Mouse (Mus musculus) lung, embryonic 16.5 days (tissue): Measurements from ENCODE around the gene Madcam1. TPM values are rescaled to one million over a fixed set of nuclear protein-coding genes. Genes with fewer than 3 reads are reported as not detected.

Source experiments
- ATAC-seq: fragments of 200-750 bp; cut with Nextera tagmentation; 2 replicates; pipeline ENCODE4 v1.8.0; 2017; ENCODE audit warnings: low read depth, mild to moderate bottlenecking, moderate library complexity
- H3K27ac ChIP-seq: fragments of 300-500 bp; sonication (generic); 2 replicates; pipeline ENCODE4 v1.5.1; 2014; ENCODE audit warnings: mild to moderate bottlenecking, control low read depth, low read length
- H3K27me3 ChIP-seq: fragments of 300-500 bp; sonication (generic); 2 replicates; pipeline ENCODE4 v1.6.1; 2014; ENCODE audit warnings: low read depth, low read length, mixed read lengths; ENCODE audit not compliant: control insufficient read depth, insufficient read depth
- H3K36me3 ChIP-seq: fragments of 300-500 bp; sonication (generic); 2 replicates; pipeline ENCODE4 v1.6.1; 2014; ENCODE audit warnings: low read length; ENCODE audit not compliant: control insufficient read depth, insufficient read depth
- H3K4me1 ChIP-seq: fragments of 300-500 bp; sonication (generic); replicated peaks from 2 replicates; pipeline ENCODE4 v1.6.1; 2014; ENCODE audit warnings: low read length, mixed read lengths; ENCODE audit not compliant: control insufficient read depth, insufficient read depth
- H3K4me2 ChIP-seq: fragments of 300-500 bp; sonication (generic); 2 replicates; pipeline ENCODE4 v1.6.1; 2014; ENCODE audit warnings: low read depth, low read length, control low read depth
- H3K4me3 ChIP-seq: fragments of 300-500 bp; sonication (generic); 2 replicates; pipeline ENCODE4 v1.5.1; 2014; ENCODE audit warnings: mild to moderate bottlenecking, low read length, control low read depth
- H3K9ac ChIP-seq: fragments of 300-500 bp; sonication (generic); 2 replicates; pipeline ENCODE4 v1.6.1; 2014; ENCODE audit warnings: low read length, control low read depth
- H3K9me3 ChIP-seq: fragments of 300-500 bp; sonication (generic); 2 replicates; pipeline ENCODE4 v1.6.1; 2016; ENCODE audit warnings: low read length; ENCODE audit not compliant: control insufficient read depth
- WGBS: fragments of 180-500 bp; shearing (Covaris S2); extraction: QIAGEN DNeasy Blood & Tissue Kit; methylation state at CpG from one replicate; pipeline ENCODE4 v1.1.7; 2014; 5-methylcytosine and 5-hydroxymethylcytosine counted together
- polyA plus RNA-seq: library from polyadenylated mRNA; unstranded; fragments of >200 nt; fragmentation: Nextera tagmentation; extraction: Ambion mirVana; gene quantifications from 2 replicates; pipeline ENCODE4 v1.2.1, GENCODE M21; 2015

Gene Madcam1
- polyA plus RNA-seq, 1 experiment from 2014 or later, result 0.69 TPM

DNA sequence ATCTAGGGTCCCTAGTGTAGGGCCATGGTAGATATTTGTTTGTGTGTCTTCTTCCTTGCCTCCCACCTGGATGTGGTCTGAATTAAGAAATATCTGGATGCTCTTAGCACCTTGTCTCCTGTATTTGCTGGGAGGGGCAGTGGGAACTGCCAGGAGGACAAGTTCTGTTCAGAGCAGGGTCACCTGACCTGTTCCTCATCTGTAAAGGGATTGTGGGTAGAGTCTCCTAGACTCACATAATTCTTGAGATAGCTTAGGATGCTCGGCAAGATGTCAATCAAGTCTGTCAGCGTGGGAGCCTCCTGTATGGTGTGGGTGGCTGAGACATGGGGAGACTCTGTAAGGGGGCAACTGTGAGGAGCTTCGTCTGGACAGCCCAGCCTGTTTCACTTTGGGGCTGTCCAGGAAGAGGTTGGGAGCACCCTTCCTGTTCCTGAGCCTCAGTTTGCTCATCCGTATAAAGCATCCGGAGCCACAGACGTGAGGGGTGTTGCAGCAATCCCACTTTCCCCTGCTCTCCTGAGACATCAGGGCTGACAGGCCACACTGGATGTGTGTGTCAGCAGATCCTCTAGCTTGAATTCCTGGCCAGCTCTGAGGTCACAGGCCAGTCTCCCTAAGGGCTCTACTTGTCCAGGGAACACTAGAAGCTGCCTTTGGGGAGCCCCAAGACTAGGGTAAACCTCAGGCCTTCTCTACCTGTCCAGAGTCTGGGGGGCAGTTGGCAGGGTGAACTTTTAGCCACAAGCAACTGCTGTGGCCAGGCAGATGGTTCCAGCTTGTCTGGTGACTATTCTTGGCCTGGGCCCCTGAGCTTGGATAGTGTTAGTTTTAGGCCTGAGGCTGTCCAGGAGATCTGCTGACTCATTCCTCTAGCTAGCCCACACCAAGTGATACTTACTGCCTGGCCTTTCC lies 19.6 kb downstream of the Madcam1 start:
- no peak for ATAC-seq
- H3K9ac ChIP-seq, result peak overlapping the region; percentile 82
- peaks cover 19% of the 10 kb centered on the region for H3K4me1 ChIP-seq
- H3K9me3 ChIP-seq, result no peaks in the 10 kb centered on the region
- no peaks in the 10 kb centered on the region for H3K27me3 ChIP-seq
- H3K27ac ChIP-seq, result no peak overlapping the region
- H3K4me2 ChIP-seq, result peak overlapping the region; percentile 90
- H3K4me3 ChIP-seq, result peak overlapping the region; percentile 85
- peaks cover 35% of the 10 kb centered on the region for H3K36me3 ChIP-seq
- 80% methylated on average over 6 of the region's 6 CpGs for WGBS

DNA sequence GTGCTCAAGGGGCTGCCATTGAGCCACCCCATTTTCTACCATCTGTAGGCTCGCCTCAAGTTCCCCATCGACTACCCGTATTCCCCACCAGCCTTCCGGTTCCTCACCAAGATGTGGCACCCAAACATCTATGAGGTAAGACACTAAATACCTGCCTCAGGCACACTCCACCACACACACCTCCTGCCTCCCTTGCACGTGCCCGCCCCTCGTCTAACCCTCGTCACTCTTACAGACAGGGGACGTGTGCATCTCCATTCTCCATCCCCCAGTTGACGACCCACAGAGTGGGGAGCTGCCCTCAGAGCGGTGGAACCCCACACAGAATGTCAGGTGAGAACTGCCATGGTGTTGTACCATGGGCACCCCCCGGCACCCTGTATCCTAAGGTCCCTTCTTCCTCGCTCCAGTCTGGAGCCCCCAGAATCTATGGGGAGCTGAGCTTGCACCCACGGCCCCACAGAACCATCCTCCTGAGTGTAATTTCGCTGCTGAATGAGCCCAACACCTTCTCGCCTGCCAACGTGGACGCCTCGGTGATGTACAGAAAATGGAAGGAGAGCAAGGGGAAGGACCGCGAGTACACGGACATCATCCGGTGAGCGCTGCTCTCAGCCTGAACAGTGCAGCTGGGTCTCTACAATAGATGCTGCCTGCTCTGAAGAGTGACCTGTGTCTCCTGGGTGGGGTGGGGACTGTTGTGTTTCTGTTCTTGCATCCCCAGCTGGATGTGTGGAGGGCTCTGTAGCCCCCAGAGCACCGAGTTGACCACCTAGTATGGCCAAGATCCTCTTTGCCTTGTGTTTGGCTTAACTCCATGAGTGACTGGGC lies 20.6 kb downstream of the Madcam1 start:
- H3K27ac ChIP-seq, result no peak overlapping the region

DNA sequence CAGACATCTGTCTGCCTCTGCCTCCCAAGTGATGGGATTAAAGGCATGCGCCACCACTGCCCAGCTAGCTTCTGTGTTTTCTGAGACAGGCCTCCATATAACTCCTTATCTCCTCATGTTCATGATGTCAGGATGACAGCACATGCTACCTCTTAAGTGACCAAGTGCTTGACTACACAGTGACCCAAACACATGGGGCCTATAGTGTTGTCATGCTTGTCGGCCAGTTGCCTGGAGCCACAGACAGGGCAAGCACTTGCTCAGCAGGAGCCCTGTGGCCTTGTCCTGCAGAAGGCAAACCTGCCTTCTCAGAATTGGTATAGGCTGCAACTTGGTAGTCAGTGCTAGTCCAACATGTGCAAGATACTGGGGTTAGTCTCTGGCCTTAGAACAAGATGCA lies 21.9 kb downstream of the Madcam1 start:
- no peak overlapping the region for H3K4me2 ChIP-seq
- no peaks in the 10 kb centered on the region for H3K9me3 ChIP-seq
- 83% methylated on average over 2 of the region's 2 CpGs for WGBS
- ATAC-seq, result no peak
- H3K36me3 ChIP-seq, result peaks cover 37% of the 10 kb centered on the region
- H3K4me1 ChIP-seq, result peaks cover 14% of the 10 kb centered on the region
- no peak overlapping the region for H3K9ac ChIP-seq
- no peaks in the 10 kb centered on the region for H3K27me3 ChIP-seq
- no peak overlapping the region for H3K4me3 ChIP-seq
- no peak overlapping the region for H3K27ac ChIP-seq

More for the DNA sequence above, 20.6 kb downstream of the Madcam1 start:
- Histone ChIP-seq H3K4me2 (no peak overlapping the region), H3K4me3 (no peak overlapping the region), H3K9ac (no peak overlapping the region), H3K4me1 (peaks cover 19% of the 10 kb centered on the region), H3K36me3 (peaks cover 37% of the 10 kb centered on the region), H3K9me3 (no peaks in the 10 kb centered on the region), H3K27me3 (no peaks in the 10 kb centered on the region)
- no peak for ATAC-seq
- 91% methylated on average over 25 of the region's 25 CpGs for WGBS

DNA sequence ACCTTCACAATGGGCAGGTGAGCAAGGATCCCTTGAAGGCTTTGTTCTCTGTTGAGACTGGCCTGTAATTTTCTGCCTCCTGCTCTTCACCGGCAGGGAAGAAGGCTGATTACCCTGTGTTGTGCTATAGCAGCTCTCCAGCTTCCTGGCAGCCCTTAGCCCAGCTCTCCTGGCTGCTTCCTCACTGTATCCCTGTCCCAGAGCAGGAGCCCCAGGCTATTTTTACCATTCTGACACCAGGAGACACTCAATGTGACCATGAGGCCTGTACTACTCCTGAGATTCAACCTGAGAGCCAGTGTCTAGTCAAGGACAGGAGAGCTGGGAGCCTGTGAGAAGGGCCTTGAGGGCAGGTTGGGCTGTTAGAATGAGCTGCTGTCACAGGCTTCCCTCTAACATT lies 22.3 kb downstream of the Madcam1 start:
- ATAC-seq, result no peak

DNA sequence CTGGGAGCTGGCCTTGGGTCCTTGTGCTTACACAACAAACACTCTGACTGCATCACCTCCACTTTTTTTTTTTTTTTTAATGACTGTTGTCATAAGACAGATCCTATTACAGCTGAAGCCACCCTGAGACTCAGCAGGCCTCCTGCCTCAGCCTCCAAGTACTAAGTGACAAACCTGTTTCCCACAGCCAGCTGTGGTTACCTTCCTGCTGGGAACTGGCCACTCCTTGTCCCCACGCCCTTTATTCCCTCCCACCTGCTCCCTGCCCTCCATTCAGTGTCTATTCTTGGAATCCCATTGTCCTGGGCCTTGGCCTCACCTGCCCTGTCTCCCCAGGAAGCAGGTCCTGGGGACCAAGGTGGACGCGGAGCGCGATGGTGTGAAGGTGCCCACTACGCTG lies 23.2 kb downstream of the Madcam1 start:
- no peak overlapping the region for H3K9ac ChIP-seq
- no peaks in the 10 kb centered on the region for H3K27me3 ChIP-seq
- no peak overlapping the region for H3K27ac ChIP-seq
- no peak overlapping the region for H3K4me3 ChIP-seq
- no peak overlapping the region for H3K4me2 ChIP-seq
- 96% methylated on average over 6 of the region's 6 CpGs for WGBS
- no peak for ATAC-seq
- H3K36me3 ChIP-seq, result peaks cover 37% of the 10 kb centered on the region
- 0 out of 2 replicates have a peak, but pooled peaks cover 4% of the 10 kb centered on the region for H3K9me3 ChIP-seq
- peaks cover 14% of the 10 kb centered on the region for H3K4me1 ChIP-seq

More for the DNA sequence above, 22.3 kb downstream of the Madcam1 start:
- no peaks in the 10 kb centered on the region for H3K27me3 ChIP-seq
- WGBS, result 91% methylated on average over 1 of the region's 1 CpGs
- peaks cover 14% of the 10 kb centered on the region for H3K4me1 ChIP-seq
- H3K9me3 ChIP-seq, result no peaks in the 10 kb centered on the region
- H3K27ac ChIP-seq, result no peak overlapping the region
- peaks cover 37% of the 10 kb centered on the region for H3K36me3 ChIP-seq
- H3K4me2 ChIP-seq, result no peak overlapping the region
- no peak overlapping the region for H3K4me3 ChIP-seq
- H3K9ac ChIP-seq, result no peak overlapping the region

DNA sequence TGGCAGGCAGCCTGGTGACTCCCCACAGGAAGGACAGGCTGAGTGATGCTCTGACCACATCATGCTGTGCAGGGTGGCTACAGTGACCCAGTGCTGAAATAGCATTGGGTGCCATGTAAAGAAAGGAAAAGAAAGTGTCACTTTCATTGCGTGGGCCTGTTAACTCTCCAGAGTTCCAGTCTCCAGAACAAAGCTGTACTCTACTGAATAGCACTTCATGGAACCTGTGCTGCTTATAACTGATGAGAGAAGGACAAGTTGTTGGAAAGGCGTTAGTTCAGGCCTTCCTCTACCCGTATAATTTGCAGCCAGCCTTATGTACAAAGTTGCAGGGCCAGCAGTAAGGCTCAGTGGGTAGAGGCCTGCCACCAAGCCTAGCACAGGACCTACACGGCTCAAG lies 24.4 kb downstream of the Madcam1 start, which contains the start of gene Gzmm:
TSS of gene Gzmm (plus strand) at position 301 of the 400 bp plus-strand sequence.
- H3K4me3 ChIP-seq, result no peak within 1 kb of the TSS
- 71% methylated on average over 4 of the region's 4 CpGs for WGBS
- H3K36me3 ChIP-seq, result peaks cover 37% of the 10 kb centered on the region
- no peak within 1 kb of the TSS for H3K4me2 ChIP-seq
- 0 out of 2 replicates have a peak, but pooled peaks cover 4% of the 10 kb centered on the region for H3K9me3 ChIP-seq
- no peak within 1 kb of the TSS for H3K27ac ChIP-seq
- ATAC-seq, result no peak
- no peaks in the 10 kb centered on the region for H3K27me3 ChIP-seq
- H3K4me1 ChIP-seq, result peaks cover 5% of the 10 kb centered on the region
- H3K9ac ChIP-seq, result no peak within 1 kb of the TSS

DNA sequence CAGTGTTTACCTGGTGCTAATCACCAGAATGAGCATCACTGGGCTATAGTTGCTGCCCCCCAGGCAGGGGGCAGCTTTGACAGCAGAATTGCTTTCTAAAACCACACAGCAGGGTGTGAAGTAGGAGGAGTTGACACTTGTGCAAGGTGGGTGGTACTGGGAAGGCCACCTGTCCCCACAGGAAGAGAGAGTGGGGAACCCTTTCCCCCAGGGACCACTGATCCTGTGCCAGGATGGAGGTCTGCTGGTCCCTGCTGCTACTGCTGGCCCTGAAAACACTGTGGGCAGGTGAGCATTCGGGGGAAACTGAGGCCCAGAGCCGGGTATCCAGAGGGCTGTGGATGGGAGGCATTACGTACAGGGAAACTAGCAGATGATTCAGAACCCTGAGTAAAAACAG lies 24.8 kb downstream of the Madcam1 start:
- 84% methylated on average over 3 of the region's 3 CpGs for WGBS

DNA sequence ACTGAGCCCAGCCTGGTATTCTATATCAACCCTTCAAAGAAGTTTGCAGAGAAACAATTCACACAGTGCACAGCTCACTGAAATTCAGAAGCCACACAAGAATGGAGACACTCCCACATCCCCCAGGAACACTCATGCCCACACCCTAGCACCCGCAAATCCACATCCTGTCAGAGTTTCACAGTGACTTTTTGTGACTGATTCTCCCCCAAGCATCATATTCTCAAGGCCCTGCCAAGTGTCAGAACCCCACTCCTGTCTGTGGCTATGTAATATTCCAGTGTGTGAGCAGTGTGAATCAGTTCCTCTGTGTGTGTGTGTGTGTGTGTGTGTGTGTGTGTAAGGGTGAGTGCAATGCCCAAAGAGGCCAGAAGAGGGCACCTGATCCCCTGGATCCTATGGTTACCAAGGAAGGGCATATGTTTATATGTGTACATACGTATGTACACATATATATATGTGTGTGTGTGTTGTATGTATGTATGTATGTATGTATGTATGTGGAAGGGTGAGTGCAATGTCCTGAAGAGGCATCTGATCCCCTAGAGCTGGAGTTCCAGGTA lies 27.7 kb downstream of the Madcam1 start:
- Histone ChIP-seq H3K9me3 (0 out of 2 replicates have a peak, but pooled peaks cover 4% of the 10 kb centered on the region), H3K27me3 (no peaks in the 10 kb centered on the region), H3K36me3 (peaks cover 19% of the 10 kb centered on the region), H3K4me3 (no peak overlapping the region), H3K4me1 (peaks cover 10% of the 10 kb centered on the region), H3K4me2 (no peak overlapping the region), H3K27ac (no peak overlapping the region), H3K9ac (no peak overlapping the region)
- 95% methylated on average over 2 of the region's 2 CpGs for WGBS
- ATAC-seq, result no peak

More for the DNA sequence above, 24.8 kb downstream of the Madcam1 start:
- Histone ChIP-seq H3K4me2 (no peak overlapping the region), H3K9me3 (0 out of 2 replicates have a peak, but pooled peaks cover 4% of the 10 kb centered on the region), H3K27ac (no peak overlapping the region), H3K4me3 (no peak overlapping the region), H3K4me1 (peaks cover under 1% of the 10 kb centered on the region), H3K9ac (no peak overlapping the region), H3K27me3 (no peaks in the 10 kb centered on the region), H3K36me3 (peaks cover 37% of the 10 kb centered on the region)
- ATAC-seq, result no peak
